Mouse (Mus musculus): Measurements from ENCODE around the gene Gm15217. TPM values are rescaled to one million over a fixed set of nuclear protein-coding genes. Genes with fewer than 3 reads are reported as not detected.

Gene Gm15217
- polyA plus RNA-seq (2021; fragmentation: Nextera tagmentation): not detected in 2 replicates
- long read RNA-seq, experiment 1: 0 reads
- long read RNA-seq, experiment 2: 0 reads

DNA sequence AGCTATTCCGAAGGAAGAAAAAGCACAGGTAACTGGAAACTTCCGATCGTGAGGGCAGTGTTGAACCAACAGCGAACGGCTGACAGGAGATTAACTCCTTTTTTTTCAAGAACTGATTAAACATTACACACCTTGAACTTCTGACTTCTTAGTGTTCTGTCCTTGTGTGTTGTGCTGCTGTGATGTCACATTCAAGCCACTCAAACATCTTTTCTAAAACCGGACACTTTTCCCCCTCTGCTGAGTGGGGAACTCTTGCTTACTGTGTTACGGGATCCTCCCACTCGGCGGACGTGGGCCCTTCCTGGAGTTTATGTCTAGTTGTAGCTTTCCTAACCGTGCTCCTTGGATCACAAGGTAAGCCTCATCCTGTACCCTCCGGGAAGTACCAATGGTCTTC is at the start of gene Gm15217:
Gene Gm15217, plus strand, starts transcription at position 130 of the 400 bp plus-strand sequence.

DNA sequence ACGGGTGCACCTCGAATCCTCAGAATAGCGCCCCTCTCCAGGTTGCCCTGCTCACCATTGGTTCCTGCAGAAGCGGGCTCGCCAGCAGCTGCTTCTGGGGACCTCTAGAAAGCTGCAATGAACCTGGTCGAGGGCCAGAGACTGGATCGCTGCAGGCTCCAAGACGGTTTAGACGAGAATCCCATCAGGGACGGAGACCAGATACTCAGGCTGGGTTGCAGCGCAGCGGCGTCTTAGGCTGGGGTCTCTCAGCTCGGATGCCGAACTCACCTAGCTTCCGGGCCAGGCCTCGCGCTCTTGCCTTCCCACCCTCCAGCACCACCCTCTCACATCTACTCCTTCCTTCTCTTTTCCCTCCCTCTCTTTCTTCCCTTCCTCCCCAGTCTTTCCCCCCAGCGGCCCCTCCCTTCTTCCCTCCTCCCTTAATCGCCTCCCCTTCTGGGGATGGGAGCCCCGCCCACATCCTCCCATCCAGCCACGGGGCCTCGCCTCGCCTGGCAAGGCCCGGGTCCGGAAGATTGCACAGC is 11.1 kb downstream of the Gm15217 start, which contains the start of gene Bmp4:
Gene Bmp4, minus strand, starts transcription at position 421 of the 527 bp plus-strand sequence.

Other genes with a start within 250 kb of the Gm15217 start
- gene Bmp4, start 11.3 kb downstream of the Gm15217 start, polyA plus RNA-seq (2021; fragmentation: Nextera tagmentation): 1.8 and 3.4 TPM in 2 replicates